Mouse (Mus musculus): ENCODE measurements around the gene Slc39a11.

DNA sequence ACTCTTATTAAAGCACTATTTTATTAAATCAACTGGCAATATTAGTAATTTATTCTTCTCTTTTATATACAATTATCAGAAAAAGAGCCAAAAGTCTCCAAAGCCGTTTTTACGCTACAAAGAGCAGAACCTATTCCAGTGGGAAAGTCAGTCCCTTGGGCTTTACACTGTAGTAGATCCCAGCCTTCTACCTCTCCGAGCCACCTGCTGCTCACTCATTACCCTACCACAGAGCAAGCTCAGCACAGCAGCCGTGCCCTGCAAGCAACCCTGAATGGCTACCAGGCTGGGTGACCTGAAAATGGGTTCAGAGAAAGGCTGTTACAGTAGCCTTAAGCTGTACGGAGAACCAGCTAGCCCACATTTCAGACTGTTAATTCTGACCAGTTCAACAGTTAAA is 24.7 kb upstream of the Slc39a11 start:
- TF ChIP-seq CTCF (IDR thresholded peaks at IDR 0.05; ENCODE audit: low read depth), result no peak
- no peak for TF ChIP-seq EP300 (IDR thresholded peaks at IDR 0.05; ENCODE audit: low read depth)
